Comparison of ENCODE assay signal across 21 mouse cellular contexts in the genomic region with DNA sequence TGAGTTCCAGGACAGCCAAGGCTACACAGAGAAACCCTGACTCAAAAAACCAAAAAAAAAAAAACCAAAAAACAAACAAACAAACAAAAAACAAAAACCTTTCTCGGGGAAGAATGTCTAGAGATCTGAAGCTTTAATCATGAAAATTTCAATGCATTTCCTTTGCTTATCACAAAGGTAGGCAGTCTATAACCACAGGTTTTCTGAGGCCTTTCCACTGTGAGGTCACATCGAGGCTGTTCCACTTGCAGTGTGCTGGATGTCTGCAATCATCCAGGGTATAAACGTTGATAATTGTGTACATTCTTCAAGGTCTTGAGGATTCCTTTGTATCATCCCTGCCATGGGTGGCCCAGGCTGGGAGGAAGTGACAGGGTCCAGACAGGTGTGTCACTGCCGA.
"Had no signal": no experiment of that assay in that cellular context is flagged by ENCODE, and none has a peak within 500 bp of the region (broad histone marks: within the 10 kb centered on the region; RNA-seq: fewer than 3 reads in every experiment).

No protein-coding gene starts in this region.

- H3K4me1 ChIP-seq: liver, embryonic 15.5 days; neural tube, embryonic 13.5 days; neural tube, embryonic 15.5 days; stomach, embryonic 15.5 days had no signal

- H3K27ac ChIP-seq: liver, embryonic 15.5 days; lung, embryonic 15.5 days; midbrain, embryonic 13.5 days; midbrain, embryonic 15.5 days; neural tube, embryonic 13.5 days; neural tube, embryonic 15.5 days; stomach, embryonic 15.5 days; stomach, postnatal 0 days had no signal

- ATAC-seq: liver, postnatal 0 days; lung, postnatal 0 days; midbrain, embryonic 13.5 days; midbrain, embryonic 15.5 days had no signal

- DNase-seq: liver, postnatal 0 days; lung, adult 2 months; lung, postnatal 14 days; lung, postnatal 36 days; retina, postnatal 1 day; right cerebral cortex, adult 18-20 months; right cerebral cortex, postnatal 25 days; right cerebral cortex, postnatal 4 days; spleen, adult 18-20 months; thymus, postnatal 14 days; thymus, postnatal 36 days had no signal

- H3K4me3 ChIP-seq: liver, embryonic 15.5 days; lung, embryonic 15.5 days; megakaryocyte, embryonic 14.5 days; midbrain, embryonic 13.5 days; midbrain, embryonic 15.5 days; neural tube, embryonic 13.5 days; neural tube, embryonic 15.5 days; stomach, embryonic 15.5 days had no signal

- H3K27me3 ChIP-seq: liver, embryonic 15.5 days; lung, embryonic 15.5 days; megakaryocyte, embryonic 14.5 days; midbrain, embryonic 13.5 days; midbrain, embryonic 15.5 days; neural tube, embryonic 13.5 days; neural tube, embryonic 15.5 days; stomach, embryonic 15.5 days had no signal

- H3K36me3 ChIP-seq: liver, embryonic 15.5 days; lung, embryonic 15.5 days; midbrain, embryonic 13.5 days; midbrain, embryonic 15.5 days; neural tube, embryonic 13.5 days; neural tube, embryonic 15.5 days; stomach, embryonic 15.5 days had no signal
